Mouse (Mus musculus): Measurements from ENCODE around the gene Pfkl.
"Not testable (repeated sequence)": the region's sequence is repeated elsewhere in the genome, so short reads cannot be mapped to it uniquely, and the experiment has no call there.

The Pfkl gene

GRCm38 (mm10) chr10:78009945-78010293 is at the start of gene Pfkl:
Gene Pfkl, minus strand, starts transcription at chr10:78010083.
- DNase-seq (ENCODE audit: low spot score), result no peak

DNA sequence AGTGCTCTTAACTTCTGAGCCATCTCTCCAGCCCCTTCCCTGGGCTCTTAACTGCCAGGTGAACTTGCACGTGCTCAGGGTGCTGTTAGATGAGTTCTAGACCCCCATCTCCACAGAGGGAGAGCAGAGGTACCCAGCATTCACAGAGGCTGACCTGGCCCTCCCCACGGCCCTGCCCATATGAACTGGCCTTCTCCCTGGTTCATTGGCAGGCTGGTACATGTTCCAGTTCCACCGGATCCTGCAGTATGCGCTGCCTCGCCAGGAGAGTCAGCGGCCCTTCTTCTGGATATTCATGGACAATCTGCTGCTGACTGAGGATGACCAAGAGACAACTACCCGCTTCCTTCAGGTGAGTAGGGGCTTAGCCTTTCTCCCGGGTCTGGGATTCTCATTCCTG is 47.2 kb upstream of the Pfkl start:
- no peak for DNase-seq (ENCODE audit: low spot score)

DNA sequence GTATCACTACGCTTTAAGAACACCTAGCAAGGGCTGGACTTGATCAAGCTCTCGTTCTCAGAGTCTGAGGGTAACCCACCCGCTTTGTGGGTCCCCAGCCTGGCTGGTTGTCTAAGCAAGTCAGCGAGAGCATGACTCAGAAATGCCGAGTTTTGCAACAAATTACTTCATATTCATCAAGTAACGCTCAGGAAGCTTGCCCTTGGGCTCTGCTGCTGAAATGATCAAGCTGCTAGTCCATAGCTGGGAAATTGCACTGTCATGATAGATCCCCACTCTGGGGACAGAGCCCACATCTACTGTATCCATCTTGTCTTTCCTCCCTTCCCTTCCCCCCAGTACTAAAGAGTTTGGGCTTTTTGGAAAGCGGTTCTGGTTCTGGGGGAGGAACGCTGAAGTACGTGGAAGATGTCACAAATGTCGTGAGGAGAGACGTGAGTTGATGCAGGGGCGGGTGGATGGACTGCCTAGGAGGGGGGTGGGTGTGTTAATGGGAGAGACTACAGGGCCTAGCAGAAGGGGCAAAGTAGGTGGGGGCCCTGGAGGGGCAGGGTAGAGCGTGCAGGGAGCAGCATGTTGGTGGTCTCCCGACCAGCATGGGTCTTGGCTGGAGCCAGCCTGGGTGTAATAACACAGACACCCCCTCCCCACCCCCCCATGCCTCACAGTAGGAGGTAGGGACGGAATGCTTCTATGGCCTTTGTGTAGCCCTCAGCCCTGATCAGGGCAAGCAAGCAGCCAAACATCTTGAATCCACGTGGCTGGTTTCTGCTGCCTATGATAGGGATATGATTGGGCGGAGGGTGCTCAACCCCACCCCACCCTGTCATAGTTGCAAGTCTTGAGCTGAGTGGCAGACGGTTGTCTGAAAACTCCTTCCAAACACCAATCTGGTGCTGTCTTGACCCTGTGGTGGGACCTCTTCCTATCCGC is 45.0 kb upstream of the Pfkl start:
- no peak for DNase-seq (ENCODE audit: low spot score)

GRCm38 (mm10) chr10:78049519-78050035 is 39.7 kb upstream of the Pfkl start:
- DNase-seq (ENCODE audit: low spot score), result no peak

DNA sequence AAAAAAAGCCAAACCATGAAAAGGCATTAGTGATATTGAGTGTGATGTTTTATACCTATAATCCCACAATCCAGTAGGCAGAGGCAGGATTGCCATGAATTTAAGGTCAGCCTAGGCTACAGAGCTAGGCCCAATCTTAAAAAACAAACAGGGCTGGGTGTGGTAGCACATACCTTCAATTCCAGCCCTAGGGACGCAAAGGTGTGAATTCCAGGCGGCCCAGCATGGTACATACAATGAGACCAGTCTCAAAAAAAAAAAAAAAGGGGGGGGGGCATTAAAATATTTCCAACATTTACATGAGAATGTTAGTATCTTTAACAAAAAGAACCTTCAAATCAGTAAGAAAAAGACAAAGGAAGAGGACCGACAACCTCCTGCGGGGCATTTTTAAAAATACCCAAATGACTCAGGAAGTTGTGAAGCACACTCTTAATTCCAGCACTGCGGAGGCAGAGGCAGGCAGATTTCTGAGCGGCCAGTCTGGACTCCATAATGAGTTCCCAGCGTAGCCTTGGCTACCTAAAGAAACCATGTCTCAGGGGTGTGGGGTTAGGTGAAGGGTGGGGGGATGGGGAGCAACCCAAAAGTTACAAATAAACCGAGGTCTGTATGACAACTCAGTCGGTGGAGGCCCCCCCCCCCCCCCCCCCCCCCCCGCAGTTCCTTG is 38.3 kb upstream of the Pfkl start:
- DNase-seq (ENCODE audit: low spot score), result no peak

DNA sequence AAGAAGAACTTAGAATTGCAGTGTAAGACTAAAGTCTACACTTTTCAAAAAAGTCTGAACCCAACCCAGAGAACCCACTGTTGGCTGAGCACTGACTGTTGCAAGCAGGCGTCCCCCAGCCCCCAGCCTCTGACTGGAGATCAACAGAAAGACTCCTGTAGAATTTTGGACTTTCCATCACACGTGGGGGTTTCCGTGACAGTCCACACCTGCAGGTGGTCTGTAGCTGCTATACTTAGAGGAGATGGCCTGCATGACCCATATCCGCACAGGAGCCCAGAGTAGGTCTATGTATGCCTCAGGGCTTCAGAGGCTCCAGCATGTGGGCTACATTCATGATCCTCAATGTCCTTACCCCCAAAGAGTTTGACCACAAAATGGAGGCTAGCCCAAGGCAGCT is 36.5 kb upstream of the Pfkl start:
- no peak for DNase-seq (ENCODE audit: low spot score)

GRCm38 (mm10) chr10:78044531-78044930 is 34.6 kb upstream of the Pfkl start:
- no peak for DNase-seq (ENCODE audit: low spot score)

DNA sequence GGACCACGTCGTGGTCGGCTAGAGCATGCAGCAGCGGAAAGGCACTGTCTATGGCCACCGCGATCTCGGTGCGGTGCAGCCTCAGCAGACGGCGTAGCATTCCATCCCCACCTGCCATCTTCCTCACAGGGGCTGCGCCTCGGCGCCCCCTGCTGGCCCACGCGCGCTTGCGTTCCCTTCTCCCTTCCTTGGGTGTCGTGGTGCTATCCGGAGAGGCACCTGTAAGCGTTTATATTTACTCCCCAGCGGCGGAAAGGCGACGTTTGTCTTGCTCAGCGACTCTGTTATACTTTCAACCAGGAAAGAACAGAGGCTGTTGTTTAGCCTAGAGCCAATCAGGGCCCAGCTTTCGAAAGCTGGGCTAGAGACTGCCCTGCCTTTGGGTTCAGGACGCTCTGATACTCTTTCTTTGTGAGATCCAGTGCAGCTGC is 33.5 kb upstream of the Pfkl start, which contains the start of gene Aire:
TSS of gene Aire (minus strand) at position 205 of the 431 bp plus-strand sequence.
- DNase-seq (ENCODE audit: low spot score), result peak; percentile 72

- DNase-seq (ENCODE audit: low spot score), result no peak
Measured at GRCm38 (mm10) chr10:78042697-78043405, 33.0 kb upstream of the Pfkl start.

DNA sequence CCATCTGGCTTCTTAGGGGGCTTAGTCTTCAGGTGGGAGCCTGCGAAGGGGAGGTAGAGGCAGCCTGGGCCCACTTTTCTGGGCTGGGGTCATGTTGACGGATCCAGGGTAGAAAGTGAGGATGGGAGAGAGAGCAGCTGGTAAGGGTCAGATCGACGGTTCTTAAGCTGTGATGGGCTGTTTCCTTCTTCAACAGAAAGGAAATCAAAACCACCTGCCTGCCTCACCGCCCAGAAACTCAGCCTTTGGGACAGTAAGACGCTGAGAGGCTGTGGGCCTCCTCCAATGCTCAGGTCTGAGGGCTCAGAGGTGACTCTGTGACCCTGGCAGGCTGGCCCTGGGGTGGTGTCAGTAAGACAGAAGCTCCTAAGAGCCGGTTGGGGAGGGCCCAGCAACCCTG is 32.2 kb upstream of the Pfkl start:
- DNase-seq (ENCODE audit: low spot score), result no peak

DNA sequence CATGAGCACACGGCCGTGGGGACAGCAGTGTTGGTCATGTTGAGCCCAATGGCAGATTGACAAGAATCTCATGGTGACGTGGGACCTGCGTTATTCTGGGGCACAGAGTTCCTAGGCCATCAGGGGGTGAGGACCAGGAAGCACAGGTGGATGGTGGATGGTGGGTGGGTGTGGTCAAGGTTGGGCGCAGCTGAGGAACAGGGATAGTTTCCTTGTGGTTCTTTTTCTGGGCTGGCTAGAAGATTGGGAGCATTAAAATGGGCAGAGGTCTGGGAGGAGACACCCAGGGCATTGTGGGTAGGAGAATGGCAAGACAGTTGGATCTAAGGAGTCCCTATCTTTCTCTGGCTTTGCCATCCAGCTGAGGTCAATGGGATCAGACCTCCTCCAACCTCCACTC is 31.8 kb upstream of the Pfkl start, which contains the start of gene Dnmt3l:
TSS of gene Dnmt3l (plus strand) at position 301 of the 400 bp plus-strand sequence.
- DNase-seq (ENCODE audit: low spot score), result no peak

DNA sequence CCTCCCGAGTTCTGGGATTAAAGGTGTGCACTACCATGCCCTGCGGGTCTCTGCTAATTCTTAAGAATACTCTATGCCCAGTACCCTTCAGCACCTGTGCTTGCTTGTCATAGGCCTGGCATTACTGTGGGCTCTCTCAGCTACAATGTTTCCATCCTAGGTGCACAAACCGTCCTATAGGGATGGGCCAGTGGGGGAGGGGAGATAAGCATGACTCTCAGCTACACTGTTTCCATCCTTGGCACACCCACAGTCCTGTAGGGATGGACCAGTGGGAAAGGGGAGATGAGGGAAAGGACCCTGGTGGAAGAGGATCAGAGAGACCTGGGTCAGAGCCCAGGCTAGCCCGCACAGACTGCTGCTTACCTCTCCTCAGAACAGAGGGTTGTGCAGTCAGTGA is 27.3 kb upstream of the Pfkl start:
- DNase-seq (ENCODE audit: low spot score), result peak; percentile 57

DNA sequence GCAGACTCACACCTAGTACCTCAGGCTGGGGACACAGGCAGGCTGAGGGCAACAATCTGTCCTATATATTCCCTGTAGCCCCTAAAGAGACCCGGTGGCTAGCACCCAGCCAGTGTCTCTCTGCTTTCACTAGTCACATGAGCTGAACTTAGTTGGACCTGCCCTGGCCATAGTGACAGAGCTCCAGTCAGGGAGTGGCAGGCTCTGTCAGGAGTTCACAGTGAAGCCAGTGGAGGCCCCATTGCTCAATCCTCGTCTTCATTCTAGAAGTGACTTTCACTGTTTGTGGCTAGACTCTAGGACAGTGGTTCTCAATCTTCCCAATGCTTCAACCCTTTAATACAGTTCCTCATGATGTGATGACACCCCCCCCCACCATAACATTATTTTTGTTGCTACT is 22.1 kb upstream of the Pfkl start:
- no peak for DNase-seq (ENCODE audit: low spot score)

DNA sequence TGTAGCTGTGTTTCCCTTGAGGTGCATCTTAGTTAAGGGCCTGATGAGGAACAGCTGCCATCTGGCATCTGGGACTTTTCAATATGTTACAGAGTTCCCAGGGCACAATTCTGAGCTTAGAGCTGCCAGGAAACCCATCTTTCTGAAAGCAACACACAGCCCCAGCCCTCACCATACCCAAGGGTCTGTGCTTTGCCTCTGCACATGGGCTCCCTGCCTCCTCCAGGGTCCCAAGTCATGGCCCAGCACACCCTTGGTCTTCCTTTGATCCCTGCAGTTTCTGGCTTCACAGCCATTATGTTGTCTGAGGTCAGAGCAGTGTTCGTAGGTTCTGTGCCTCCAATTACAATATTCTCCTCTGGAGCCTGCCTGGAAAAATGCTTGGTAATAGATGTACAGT is 19.2 kb upstream of the Pfkl start:
- no peak for DNase-seq (ENCODE audit: low spot score)

GRCm38 (mm10) chr10:78028129-78028528 is 18.2 kb upstream of the Pfkl start:
- peak; percentile 87 for DNase-seq (ENCODE audit: low spot score)

DNA sequence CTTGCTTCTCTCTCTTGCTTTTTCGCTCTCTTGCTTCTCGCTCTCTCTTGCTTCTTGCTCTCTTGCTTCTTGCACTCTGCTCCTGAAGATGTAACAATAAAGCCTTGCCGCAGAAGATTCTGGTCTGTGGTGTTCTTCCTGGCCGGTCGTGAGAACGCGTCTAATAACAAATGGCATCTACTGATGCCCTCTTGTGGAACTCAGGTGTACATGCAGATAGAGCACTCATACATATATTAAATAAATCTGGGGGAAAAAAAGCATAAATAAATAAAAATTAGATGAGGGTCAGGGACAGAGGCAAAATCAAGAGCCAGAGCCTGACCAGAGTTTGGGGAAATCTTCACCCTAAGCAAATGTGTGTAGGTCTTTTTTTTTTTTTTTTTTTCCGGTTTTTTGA is 15.6 kb upstream of the Pfkl start:
- not testable (repeated sequence) for DNase-seq (ENCODE audit: low spot score)

DNA sequence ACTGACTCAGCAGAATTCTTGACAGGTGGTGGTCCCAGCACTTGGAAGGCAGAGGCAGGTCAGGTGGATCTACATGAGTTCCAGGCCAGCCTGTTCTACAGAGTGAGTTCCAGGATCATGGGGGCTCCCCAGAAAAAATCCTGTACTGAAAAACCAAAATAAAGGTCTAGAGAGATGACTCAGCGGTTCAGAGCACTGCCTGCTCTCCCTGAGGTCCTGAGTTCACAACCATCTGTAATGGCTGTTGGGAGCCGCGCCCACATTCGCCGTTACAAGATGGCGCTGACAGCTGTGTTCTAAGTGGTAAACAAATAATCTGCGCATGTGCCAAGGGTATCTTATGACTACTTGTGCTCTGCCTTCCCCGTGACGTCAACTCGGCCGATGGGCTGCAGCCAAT is 10.1 kb upstream of the Pfkl start:
- DNase-seq (ENCODE audit: low spot score), result not testable (repeated sequence)

DNA sequence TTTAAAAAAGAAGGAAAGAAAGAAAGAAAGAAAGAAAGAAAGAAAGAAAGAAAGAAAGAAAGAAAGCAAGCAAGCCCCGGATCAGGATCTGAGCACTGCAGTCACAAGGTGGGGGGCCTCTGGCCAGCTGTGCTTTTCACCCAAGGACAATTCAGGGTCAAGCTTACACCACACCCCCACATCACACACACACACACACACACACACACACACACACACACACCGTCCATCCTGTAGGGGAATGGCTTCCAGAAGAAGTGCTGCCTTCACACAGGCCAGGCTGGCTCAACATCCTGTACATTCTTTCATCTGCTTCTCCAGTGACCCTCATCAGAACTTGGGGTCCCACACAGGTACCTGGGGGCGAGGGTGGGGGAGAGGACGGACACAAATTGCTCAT is 9.4 kb upstream of the Pfkl start:
- no peak for DNase-seq (ENCODE audit: low spot score)

- peak; percentile 95 for DNase-seq (ENCODE audit: low spot score)
Measured at GRCm38 (mm10) chr10:78018797-78019203, 8.9 kb upstream of the Pfkl start.

DNA sequence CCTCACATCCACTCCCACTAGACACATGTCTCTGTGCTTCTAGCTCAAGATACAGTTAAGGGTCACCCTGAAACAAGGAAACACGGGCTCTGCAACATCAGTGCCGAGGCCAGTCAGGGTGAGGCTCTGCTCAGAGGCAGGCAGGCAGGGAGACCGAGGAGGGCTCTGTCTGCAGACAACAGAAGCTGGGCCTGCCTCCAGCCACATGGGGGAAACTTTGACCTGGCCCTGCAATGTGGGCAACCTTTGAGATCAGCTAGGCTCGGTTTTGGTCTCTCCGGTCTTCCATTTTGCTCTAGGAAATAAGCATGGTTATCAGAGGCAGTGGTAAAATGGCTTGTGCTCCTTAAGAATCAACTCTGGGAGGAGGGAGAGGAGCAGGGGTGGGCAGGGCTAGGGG is 6.5 kb upstream of the Pfkl start:
- DNase-seq (ENCODE audit: low spot score), result no peak

GRCm38 (mm10) chr10:78015489-78015888 is 5.6 kb upstream of the Pfkl start:
- DNase-seq (ENCODE audit: low spot score), result no peak

Data from testis, postnatal 10 days (tissue).